Mouse (Mus musculus) ES-E14 (cell line): Measurements from ENCODE around the gene Xrcc1. TPM values are rescaled to one million over a fixed set of nuclear protein-coding genes. Genes with fewer than 3 reads are reported as not detected.

Source experiments
- DNase-seq: peaks from one replicate; pipeline ENCODE4 v3.0.0-alpha.2; 2013; ENCODE audit warnings: low read depth, low spot score
- H3K27ac ChIP-seq: 2 replicates; pipeline ENCODE4 v1.5.1; 2012; ENCODE audit warnings: low read depth, mild to moderate bottlenecking, low read length, moderate library complexity, mixed read lengths; ENCODE audit not compliant: poor library complexity, insufficient read depth, severe bottlenecking
- H3K36me3 ChIP-seq: 2 replicates; pipeline ENCODE4 v1.6.1; 2012; ENCODE audit warnings: mild to moderate bottlenecking, low read length, moderate library complexity, mixed read lengths; ENCODE audit not compliant: control insufficient read depth, poor library complexity, insufficient read depth, severe bottlenecking
- H3K4me1 ChIP-seq, 2 experiments: fragments of 150-350 bp in 1 of 2; sonication (generic) in 1 of 2; 2 replicates each; pipeline ENCODE4 v1.6.1; 2012; ENCODE audit warnings: low read length in 2 of 2, mild to moderate bottlenecking in 1 of 2, mixed read lengths in 1 of 2; ENCODE audit not compliant: control insufficient read depth in 2 of 2, insufficient read depth in 2 of 2, poor library complexity in 1 of 2
- H3K4me3 ChIP-seq, 2 experiments: fragments of 150-350 bp in 1 of 2; sonication (generic) in 1 of 2; 2 replicates each; pipeline ENCODE4 v1.5.1; 2012; ENCODE audit warnings: low read length in 2 of 2, low read depth in 1 of 2, mild to moderate bottlenecking in 1 of 2, mixed read lengths in 1 of 2; ENCODE audit not compliant: insufficient read depth in 1 of 2, poor library complexity in 1 of 2, severe bottlenecking in 1 of 2
- H3K9ac ChIP-seq: 2 replicates; pipeline ENCODE4 v1.6.1; 2012; ENCODE audit warnings: low read depth, mild to moderate bottlenecking, low read length, mixed read lengths; ENCODE audit not compliant: poor library complexity, insufficient read depth, severe bottlenecking
- H3K9me3 ChIP-seq: fragments of 150-350 bp; sonication (generic); 2 replicates; pipeline ENCODE4 v1.6.1; 2012; ENCODE audit warnings: low read depth, mild to moderate bottlenecking, low read length; ENCODE audit not compliant: control insufficient read depth, insufficient read depth
- CHD2 ChIP-seq: IDR thresholded peaks from 2 replicates; pipeline ENCODE4 v1.6.1; 2014; ENCODE audit warnings: mild to moderate bottlenecking, low read depth, low read length, inconsistent platforms
- HCFC1 ChIP-seq: IDR thresholded peaks from 2 replicates; pipeline ENCODE4 v1.6.1; 2012; ENCODE audit warnings: low read length, inconsistent platforms, borderline replicate concordance; ENCODE audit not compliant: insufficient read depth
- MAFK ChIP-seq: IDR thresholded peaks from 2 replicates; pipeline ENCODE4 v1.6.1; 2014; ENCODE audit warnings: mild to moderate bottlenecking, low read depth, low read length, inconsistent platforms; ENCODE audit not compliant: insufficient read depth
- ZC3H11A ChIP-seq: IDR thresholded peaks from 2 replicates; pipeline ENCODE4 v1.6.1; 2012; ENCODE audit warnings: low read depth, mild to moderate bottlenecking, inconsistent platforms, low read length, borderline replicate concordance
- ZNF384 ChIP-seq: IDR thresholded peaks from 2 replicates; pipeline ENCODE4 v1.6.1; 2012; ENCODE audit warnings: low read depth, low read length, inconsistent platforms
- in situ Hi-C, 2 experiments: fragments of 600-800 bp; cut with MboI; formaldehyde crosslinking; loops; one replicate each; pipeline ENCODE4 v1.15.1; 2025; ENCODE audit warnings: low sequenced_read_pairs in 2 of 2, inconsistent platforms in 1 of 2; ENCODE audit not compliant: unreplicated experiment in 2 of 2
- total RNA-seq: library from RNA; depleted of rRNA; stranded (reverse); fragments of 300-350 nt; gene quantifications from 2 replicates; pipeline ENCODE4 v1.2.3, GENCODE M21; 2012

The Xrcc1 gene
- total RNA-seq, 1 experiment: 69.7 TPM

DNA sequence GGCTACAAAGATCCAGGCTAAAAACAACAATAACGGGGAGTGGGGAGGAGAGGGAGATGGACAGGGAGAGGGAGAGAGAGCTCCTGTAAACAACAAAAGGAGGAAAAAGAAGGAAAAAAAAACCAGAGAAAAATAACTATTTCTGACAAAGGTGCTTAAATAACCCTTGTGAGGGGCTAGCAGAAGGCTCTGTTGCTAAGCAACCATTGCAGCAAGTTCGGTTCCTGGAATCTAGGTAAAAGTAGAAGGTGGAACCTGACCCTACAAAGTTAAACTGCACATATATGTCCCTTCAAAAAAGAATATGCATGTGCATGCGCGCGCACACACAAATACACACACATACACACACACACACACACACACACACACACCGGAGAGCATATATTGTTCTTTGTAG, 46.7 kb downstream of the Xrcc1 start:
- TF ChIP-seq HCFC1 (no peak), MAFK (no peak), CHD2 (no peak), ZC3H11A (no peak), ZNF384 (no peak)
- H3K4me3 ChIP-seq: no peak overlapping the region
- no peak overlapping the region for H3K27ac ChIP-seq
- peaks cover 2 to 6% of the 10 kb centered on the region in 2 experiments; a peak in 2 of 4 replicates for H3K4me1 ChIP-seq
- in situ Hi-C loops: no loop called here
- no peak overlapping the region for H3K9ac ChIP-seq
- no peaks in the 10 kb centered on the region for H3K9me3 ChIP-seq
- H3K36me3 ChIP-seq: no peaks in the 10 kb centered on the region
- DNase-seq: no peak

DNA sequence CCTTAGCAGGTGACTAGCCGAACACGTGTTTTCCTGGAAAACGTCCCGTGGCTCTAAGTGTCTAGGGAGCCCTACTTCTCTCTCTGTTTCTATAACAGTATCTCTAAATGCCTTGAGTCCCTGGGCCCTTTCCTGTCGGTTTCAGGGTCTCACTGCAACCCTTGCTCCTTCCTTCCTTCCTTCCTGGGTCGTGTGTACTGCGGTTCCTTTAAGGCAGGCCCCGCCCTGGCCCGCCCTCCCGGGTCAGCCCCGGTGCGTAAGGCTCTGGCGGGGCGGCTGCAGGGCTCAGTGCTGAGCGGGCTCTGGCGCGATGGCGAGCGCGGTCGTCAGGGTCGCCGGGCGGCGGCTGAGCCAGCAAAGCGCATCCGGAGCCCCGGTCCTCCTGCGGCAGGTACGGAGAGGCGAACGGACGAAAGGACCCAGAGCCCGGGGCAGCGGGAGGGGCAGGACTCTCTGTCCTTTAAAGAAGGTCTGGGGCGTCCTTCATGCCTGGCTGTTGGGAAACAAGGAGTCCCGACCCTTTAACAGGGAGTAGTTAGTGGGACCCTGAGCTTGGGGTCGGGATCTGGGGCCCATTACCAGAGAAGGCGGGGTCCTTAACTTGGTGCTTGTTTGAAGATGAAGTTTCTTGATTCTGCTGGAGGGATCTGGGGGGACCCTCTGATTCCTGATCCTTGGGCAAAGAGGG, 47.7 kb downstream of the Xrcc1 start:
- no peak for TF ChIP-seq CHD2
- TF ChIP-seq ZNF384: no peak
- no peak for TF ChIP-seq HCFC1
- no peak for TF ChIP-seq ZC3H11A
- TF ChIP-seq MAFK: no peak
- in situ Hi-C loops: no loop called here
- H3K4me1 ChIP-seq: peaks cover 0 to 5% of the 10 kb centered on the region in 2 experiments; a peak in 1 of 4 replicates
- no peak overlapping the region for H3K27ac ChIP-seq
- H3K4me3 ChIP-seq: peak overlapping the region; percentile 78 to 85
- H3K36me3 ChIP-seq: no peaks in the 10 kb centered on the region
- no peak for DNase-seq
- peak overlapping the region; percentile 77 for H3K9ac ChIP-seq
- H3K9me3 ChIP-seq: no peaks in the 10 kb centered on the region

DNA sequence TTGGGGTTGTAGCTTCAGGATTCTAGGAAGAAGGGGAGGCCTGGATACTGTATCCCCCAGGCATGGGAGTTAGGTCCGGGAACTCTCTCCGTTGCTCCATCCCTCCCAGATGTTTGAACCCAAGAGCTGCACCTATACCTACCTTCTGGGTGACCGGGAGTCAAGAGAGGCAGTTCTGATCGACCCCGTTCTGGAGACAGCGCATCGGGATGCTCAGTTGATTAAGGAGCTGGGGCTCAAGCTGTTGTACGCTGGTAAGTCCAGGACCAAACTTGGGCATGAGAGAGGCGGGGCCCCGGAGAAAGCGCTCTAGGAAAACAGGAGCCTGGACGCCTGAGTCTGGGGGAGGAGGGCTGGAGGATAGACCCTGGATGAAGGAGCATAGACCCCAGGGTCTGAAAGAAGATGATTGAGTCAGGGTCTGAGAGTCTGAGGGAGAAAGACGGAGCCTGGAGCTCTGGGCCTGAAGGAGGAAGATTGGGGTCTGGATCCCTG, 48.3 kb downstream of the Xrcc1 start:
- peak overlapping the region; percentile 77 for H3K9ac ChIP-seq
- in situ Hi-C loops: no loop called here
- DNase-seq: no peak
- peak overlapping the region; percentile 78 to 85 for H3K4me3 ChIP-seq
- no peak overlapping the region for H3K27ac ChIP-seq
- no peak for TF ChIP-seq ZC3H11A
- no peak for TF ChIP-seq CHD2
- no peak for TF ChIP-seq MAFK
- no peak for TF ChIP-seq ZNF384
- no peak for TF ChIP-seq HCFC1
- no peaks in the 10 kb centered on the region for H3K36me3 ChIP-seq
- no peaks in the 10 kb centered on the region for H3K9me3 ChIP-seq
- peaks cover 0 to 5% of the 10 kb centered on the region in 2 experiments; a peak in 1 of 4 replicates for H3K4me1 ChIP-seq

DNA sequence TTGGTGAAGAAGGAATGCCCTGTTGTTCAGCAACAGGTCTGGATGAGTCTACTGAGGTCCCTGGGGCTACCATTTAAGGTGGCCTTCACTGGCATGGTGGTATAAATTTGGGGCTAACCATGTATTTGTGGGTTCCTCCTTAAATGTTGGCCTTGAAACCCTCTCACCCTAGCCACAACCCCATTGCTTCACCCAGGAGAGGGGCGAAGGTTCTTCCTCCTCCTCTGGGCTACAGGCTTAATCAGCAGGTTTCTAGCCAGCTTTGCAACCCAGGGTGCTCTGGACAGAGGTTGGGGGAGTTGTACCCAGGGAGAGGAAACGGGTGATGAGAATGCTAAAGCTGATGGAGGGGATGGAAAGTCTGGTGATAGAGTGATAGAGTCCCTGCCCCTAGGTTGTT, 49.4 kb downstream of the Xrcc1 start:
- no peaks in the 10 kb centered on the region for H3K36me3 ChIP-seq
- TF ChIP-seq CHD2 (no peak), ZNF384 (no peak), ZC3H11A (no peak)
- in situ Hi-C loops: no loop called here
- no peak overlapping the region for H3K27ac ChIP-seq
- DNase-seq: no peak
- no peak overlapping the region for H3K9ac ChIP-seq
- no peak overlapping the region for H3K4me3 ChIP-seq
- H3K4me1 ChIP-seq: peaks cover 0 to 5% of the 10 kb centered on the region in 2 experiments; a peak in 1 of 4 replicates
- no peaks in the 10 kb centered on the region for H3K9me3 ChIP-seq
